Mouse (Mus musculus) right cerebral cortex, postnatal 36 days (tissue): ENCODE results near the gene Zfp128.
"Not testable (repeated sequence)": the region's sequence is repeated elsewhere in the genome, so short reads cannot be mapped to it uniquely, and the experiment has no call there.

Experiments used
- DNase-seq, 2 experiments: peaks; one replicate each; pipeline ENCODE4 v3.0.0; 2022; ENCODE audit warnings: low spot score in 2 of 2, mixed read lengths in 1 of 2

Zfp128 gene

DNA sequence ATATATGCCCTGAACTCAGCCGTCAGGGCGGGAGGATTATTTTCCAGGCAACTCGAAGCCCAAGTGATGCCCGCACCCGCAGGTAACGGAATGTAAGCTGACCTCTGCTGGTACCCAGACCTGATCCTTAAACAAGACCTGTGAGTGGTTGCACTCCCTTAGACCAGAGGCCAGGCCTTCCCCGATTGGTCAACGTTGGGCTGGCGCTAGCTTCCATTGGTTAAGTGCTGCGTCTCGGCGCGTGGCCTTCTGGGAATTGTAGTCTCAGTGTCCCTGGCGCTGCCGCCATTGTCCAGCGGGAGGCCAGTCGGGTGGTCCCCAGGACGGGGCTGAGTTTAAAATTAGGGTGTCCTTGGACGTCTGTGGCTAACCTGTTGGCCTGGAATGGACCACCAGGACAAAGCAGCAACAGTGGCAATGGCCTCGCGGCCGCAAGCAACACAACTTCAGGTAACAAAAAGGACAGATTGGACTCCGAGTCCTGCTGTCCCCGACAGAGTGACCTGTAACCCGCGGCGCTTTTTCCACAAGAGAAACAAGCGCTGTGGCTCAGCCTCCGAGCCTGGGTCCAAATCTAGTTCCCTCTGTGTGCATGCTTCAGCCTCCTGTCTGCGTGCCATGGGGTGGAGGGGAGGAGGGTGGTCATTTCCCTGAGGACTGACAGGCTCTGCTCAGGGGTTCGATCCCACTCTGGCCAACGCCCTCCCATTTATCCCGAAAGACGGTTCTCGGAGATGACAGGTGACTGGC lies at the start of gene Zfp128:
TSS of gene Zfp128 (plus strand) at position 267 of the 750 bp plus-strand sequence.
- DNase-seq: peak; percentile 96 to 97

DNA sequence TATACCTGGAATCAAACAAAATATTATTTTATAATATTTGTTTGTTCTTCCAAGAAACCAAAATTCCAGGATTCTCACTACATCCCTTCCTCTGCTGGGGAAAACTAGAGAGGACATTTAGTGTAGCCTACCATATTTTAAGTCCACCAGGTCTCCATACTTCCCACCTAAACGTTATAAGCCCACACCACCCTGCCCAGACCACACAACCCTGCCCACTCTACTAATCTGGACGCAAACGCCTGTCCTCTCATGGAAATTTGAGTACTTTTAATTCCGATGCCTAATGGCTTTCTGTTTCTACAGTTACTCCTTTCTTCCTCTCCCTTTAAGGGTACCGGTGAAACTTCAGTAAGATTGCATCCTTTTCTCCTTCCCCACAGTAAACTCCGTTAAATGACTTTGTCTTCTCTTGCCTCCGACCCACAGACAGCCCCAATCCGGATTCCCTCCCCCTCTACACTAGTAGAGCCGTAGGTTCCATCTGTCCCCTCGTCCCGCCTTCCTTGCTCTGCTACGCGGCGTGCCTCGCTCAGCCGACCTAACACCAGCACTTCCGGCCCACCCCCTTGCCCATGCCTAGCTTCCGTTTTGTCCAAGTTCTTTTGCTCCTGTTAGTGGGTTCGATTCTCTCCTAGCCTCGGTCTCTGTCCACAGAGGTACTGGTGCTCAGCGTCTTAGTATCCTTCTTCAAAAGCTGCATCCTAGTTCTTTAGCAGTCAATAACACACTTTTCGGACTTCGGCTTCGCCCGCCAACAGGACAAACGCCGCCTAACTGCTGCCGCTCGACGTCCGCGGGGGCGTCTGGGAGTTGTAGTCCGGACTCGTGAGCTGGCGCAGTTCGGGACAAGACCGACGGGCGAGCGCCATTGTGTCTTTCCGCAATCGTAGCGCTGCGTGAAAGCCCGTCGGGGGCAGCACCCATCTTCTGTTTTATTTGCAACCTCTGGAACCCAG lies 46.5 kb upstream of the Zfp128 start, which contains the start of gene Zfp110:
TSS of gene Zfp110 (plus strand) at position 600 of the 959 bp plus-strand sequence.
- DNase-seq: peak; percentile 78 to 79

DNA sequence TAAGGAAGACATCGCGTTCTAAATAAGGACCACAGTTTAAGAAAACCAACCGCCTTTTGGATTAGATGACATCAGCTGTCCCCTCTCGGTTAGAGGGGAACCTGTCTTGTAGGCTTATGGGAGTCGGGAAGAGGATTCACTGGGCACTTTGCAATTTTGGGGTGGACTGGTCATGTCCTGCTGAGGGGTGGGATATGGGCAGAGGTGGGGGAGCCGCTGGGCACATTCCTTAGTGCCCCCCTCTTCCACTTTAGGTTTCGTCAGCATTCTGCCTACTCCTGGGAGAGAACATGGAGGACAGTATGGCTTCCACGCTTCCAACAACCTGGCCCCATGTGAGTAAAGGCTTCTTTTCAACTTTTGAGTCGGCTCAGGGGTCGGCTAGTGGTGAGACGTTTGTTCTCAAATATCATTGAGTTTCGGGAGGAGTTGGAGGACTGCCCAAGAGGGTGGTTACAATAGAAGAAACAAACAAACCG lies 45.7 kb upstream of the Zfp128 start:
- no peak for DNase-seq

DNA sequence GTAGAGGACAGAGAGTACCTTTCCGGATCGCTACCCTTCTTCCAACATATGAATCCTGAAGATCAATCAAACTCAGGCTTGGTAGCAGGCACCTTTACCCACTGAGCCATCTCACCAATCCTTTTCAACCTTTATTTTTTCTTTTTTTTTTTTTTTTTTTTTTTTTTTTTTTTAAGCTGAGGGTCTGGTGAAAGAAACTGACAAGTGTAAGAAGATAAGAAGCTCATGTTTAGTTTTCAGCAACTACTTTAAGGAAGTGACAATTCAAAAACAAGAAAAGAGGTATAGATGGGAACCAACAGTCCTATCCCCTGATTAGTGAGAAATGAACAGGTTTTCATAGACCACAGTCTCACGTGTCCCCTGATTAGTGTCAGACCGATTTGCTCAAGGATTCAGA lies 45.2 kb upstream of the Zfp128 start:
- no peak for DNase-seq

DNA sequence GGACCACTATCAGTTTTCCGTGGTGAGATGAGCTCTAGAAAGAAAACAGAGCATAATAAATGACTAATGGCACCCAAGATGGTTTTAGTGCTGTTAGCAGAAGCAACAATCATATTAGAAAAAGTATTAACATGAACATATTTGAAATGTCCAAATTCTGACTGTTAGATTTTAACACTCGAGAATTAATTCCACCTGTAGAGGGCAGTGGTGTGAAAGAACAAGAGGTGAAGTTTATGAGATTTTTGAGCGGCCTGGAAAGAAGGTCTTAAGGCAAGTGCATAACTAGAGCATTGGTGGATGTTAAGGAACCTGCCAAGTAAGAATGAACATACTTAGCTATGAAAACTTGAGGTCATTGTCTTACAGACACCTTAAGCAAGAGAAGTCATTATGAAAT lies 6.7 kb upstream of the Zfp128 start:
- DNase-seq: no peak

DNA sequence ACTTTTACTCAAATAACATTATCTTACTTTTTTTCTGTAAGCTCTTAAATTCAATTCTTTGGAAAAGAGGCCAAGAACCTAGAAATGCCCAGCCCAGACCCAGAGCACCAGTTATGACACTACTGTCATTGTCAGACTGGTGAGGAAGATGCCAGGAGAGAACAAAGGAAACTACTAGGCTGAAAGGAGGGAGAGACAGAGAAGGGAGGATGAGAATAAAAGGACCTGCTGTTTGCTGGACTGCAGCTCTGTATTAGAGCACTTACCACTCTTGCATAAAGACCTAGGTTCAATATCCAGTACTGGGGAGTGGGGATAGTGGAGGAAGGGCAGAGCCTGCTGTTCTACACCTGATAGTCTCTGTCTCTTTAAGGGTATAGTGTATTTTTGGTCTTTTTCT lies 941 bp upstream of the Zfp128 start:
- DNase-seq: no peak

DNA sequence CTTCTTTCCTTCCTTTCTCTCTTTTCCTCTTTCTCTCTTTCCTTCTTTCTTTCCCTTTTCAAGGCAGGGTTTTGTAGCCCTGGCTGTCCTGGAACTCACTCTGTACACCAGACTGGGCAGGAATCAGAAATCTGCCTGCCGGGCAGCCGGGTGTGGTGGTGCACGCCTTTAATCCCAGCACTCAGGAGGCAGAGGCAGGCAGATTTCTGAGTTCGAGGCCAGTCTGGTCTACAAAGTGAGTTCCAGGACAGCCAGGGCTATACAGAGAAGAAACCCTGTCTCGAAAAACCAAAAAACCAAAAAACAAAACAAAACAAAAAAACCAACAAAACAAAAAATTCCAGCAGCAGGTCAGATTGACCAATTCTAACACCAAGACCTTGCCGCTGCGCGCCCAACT lies 480 bp upstream of the Zfp128 start:
- not testable (repeated sequence) for DNase-seq

DNA sequence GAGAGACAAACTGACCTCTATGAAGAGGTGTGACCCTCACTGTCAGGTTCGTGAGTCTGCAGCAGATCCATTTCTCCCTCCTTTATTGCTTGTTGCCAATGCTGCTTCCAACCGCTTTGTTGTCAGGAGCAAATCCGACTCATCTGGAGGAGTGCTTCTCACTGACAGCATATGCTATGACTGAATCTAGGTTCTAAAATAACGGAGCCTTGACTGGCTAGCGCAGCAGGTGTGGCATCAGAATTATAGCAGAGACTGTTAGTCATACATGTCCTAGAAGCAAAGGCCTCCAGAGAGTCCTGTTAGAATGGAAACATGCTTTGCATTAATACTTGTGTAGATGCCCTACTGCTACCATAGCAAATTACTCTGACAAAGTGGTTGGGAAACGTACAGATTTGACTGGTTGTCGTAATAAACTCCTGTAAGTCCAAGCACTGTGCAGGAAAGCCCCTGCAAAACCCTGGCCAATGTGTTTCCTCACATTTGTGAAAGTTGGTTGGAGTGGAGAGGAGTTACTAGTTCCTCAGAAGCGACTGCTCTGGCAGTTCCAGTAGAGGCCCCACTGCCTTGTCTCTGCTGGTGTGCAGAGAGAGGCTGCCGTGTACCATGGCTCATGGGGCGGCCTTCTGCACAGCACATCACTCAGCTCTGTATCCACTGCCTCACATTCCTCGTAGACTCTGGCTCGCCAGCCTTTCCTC lies 5.7 kb downstream of the Zfp128 start:
- no peak for DNase-seq

DNA sequence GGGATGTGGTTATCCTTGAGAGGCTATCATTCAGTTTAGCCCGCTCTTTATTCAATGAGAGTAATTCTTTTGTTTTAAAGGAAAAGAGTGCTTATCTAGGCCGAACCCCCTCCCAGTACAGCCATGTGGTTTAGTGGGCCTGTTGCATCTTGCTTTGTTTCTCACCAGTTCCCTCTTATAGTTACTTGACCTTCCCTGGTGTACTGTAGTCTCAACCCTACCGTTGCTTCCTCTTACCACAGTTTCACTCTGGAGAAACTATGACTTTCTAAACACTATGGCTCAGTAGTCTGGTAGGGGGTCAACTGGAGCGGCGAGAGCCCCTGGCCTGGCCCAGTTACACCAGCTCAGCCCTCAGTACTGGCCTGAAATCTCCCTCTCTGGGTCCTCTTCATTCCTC lies 6.6 kb downstream of the Zfp128 start:
- no peak for DNase-seq

DNA sequence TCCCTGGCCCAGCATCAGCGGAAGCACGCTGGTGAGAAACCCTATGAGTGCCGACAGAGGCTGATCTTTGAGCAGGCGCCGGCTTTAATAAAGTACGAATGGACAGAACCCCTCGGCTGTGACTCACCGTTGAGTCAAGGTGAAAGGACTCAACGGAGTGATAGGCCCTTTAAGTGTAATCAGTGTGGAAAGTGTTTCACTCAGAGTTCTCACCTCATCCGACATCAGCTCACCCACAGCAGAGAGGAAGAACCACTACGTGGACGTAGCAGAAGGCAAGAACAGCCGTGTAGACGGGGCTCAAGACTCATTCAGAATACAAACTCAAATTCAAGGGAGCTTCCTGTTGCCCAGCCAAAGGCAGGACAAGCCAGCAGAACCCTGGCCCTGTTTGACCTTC lies 10.0 kb downstream of the Zfp128 start:
- DNase-seq: no peak

DNA sequence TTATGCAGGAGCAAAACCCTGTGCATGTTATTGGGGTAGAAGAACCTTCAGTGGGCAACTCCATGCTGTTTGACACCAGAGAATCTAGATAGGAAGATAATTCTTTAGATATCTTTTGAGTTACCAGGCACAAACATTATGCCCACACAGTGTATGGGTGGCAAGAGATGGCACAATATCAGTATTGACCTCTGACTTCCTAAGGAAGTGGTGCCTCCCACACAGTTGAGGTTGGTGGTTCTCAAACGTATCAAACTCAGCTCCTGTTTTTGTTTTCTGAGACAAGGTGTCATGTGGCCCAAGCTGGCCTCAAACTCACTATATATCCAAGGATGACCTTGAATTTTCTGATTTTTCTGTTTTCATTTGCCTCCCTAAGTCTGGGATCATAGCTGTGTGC lies 10.4 kb downstream of the Zfp128 start:
- DNase-seq: no peak

DNA sequence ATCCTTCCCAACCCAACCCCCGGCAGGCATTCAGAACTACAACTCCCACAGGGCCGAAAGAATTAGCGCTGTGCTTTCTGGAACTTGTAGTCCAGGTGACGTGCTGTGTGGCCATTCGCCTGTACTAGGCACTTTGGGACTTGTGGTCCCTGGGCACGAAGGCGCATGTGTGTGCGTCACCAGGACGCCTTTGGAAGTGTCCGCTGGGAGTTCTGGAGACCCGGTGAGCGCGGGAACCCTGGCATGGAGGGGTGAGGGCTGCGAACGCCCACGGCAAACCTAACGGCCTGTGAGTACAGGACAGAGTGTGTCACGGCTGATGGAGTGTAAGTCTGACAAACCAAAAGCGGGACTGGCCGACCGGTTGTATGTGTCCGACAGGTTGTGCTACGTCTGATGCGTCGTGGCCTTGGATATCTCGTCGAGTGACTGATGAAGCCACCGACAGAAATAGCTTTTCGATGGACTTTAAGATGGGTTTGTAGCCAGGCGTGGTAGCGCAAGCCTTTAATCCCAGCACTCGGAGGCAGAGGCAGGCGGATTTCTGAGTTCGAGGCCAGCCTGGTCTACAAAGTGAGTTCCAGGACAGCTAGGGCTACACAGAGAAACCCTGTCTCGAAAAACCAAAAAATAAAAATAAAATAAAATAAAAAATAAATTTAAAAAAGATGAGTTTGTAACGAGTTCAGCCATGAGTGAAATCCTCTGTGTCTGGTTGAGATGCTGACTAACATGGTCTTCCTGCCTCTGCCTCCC lies 16.9 kb downstream of the Zfp128 start, which contains the start of gene Zscan22:
TSS of gene Zscan22 (plus strand) at position 161 of the 756 bp plus-strand sequence.
- DNase-seq: peak; percentile 97 to 98

DNA sequence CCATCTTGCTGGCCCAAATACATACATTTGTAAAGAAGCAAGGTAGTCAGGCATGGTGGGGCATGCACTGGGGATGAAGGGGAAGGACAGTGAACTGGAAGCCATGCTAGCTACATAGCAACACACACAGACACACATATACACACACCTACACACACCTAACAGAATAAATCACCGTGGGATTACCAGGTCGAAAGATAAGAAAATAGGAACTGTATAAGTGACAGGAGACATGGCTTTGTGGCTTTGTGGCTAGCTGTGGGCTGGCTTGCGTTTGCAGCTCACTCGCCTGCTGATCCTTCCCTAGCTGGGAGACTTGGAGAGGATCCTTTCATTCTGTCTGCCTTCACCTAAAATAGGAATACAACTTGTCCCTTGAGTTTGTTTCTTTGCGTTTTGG lies 20.5 kb downstream of the Zfp128 start:
- DNase-seq: no peak

DNA sequence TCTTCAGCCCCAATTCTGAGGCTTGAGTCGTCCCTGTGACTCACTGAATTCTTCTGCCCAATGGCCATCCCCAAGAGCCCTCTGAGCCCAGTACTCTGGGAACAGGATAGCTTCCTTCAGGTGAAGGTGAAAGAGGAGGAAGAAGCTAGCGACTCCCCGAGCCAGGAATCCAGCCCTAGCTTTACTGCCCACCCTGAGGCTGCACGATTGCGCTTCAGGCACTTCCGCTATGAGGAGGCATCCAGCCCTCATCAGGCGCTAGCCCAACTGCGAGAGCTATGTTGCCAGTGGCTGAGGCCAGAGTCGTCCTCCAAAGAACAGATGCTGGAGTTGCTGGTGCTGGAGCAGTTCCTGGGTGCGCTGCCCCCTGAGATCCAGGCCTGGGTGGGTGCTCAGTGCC lies 22.6 kb downstream of the Zfp128 start:
- no peak for DNase-seq

DNA sequence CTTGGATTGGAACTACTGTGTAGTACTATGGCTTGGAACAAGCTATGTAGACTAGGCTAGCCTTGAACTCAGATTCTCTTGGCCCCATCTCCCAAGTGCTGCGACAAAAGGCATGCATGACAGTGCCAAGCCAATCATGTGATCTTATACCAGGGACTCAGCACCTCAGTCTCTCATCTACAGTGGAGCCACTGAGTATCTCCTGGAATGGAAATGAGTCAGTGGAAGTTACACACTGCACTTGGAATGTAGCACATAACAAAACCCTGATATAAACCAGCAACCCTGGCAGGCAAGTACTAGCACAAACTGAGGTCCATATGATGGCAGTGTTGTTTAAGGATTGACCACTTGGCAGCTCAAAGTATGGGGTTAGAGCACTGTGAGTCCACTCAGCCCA lies 24.2 kb downstream of the Zfp128 start:
- no peak for DNase-seq

DNA sequence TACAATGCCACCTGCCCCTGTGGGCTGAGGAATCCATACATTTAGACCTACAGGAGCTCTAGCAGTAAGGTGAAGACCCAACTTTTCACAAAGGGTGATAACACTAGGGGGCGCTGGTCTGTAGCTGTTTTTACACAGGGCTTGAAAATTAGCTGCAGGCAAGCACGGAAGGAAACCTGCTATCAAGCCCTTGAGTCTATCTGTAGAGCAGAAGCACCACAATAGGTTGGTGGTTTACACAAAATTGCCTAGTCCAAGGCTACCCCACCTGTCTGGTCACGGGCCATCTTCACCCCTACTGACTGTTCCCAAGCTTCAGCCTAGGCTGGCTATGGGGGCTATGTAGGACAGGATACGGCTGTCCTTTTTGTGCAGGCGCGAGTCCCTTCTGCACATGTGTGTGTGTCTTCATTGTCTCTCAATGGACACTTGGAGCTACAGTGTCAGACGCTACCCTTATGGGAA lies 28.6 kb downstream of the Zfp128 start:
- DNase-seq: peak; percentile 57 to 59

DNA sequence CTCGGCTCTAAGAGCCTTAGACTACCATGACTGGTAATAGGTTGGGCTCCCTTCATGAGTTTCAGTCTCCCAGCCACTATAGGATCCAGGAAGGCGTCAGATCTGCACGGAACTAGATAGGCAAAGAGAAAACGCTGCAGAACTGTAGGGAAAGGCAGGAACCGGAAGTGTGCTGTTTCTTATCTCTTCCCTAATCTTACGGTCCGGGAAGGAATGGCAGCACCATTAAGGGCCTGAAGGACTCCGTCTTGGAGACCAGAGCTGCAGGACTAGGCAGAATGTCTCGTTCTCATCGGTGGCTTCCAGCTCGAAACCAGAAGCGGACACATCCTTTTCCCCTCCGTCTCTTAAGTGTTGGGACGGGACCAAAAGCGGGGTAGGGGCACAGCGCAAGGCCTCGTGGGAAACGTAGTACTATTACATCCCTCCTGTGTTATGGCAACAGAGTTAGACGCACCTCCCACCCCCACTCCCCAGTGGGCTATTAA lies 29.2 kb downstream of the Zfp128 start:
- DNase-seq: peak; percentile 50 to 54

DNA sequence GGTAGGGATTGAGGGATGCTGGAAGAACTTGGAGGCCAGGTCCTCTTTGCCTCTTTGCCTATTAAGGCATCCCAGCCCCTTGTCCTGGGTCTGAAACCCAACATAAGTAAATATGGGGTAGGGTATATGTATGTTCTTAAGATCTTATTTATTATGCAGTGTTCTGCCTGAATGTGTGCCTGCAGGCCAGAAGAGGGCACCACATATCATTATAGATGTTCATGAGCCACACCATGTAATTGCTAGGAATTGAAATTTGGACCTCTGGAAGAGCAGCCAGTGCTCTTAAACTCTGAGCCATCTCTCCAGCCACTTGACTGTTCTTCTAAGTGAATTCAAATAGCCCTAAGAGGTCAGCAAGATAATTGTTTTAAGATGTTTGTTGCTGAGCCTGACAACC lies 32.6 kb downstream of the Zfp128 start:
- DNase-seq: no peak

DNA sequence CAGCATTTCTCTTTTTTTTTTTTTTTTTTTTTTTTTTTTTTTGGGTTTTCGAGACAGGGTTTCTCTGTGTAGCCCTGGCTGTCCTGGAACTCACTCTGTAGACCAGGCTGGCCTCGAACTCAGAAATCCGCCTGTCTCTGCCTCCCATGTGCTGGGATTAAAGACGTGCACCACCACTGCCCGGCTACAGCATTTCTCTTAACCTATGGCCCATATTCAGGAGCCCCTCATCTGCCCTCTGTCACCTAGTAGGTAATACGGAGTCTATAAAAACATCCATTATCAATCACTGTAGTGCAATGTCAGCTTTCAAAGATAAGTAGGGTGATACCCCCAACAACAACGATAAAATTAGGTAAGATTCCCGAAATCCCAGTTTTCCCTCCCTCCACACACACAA lies 39.5 kb downstream of the Zfp128 start:
- DNase-seq: not testable (repeated sequence)

DNA sequence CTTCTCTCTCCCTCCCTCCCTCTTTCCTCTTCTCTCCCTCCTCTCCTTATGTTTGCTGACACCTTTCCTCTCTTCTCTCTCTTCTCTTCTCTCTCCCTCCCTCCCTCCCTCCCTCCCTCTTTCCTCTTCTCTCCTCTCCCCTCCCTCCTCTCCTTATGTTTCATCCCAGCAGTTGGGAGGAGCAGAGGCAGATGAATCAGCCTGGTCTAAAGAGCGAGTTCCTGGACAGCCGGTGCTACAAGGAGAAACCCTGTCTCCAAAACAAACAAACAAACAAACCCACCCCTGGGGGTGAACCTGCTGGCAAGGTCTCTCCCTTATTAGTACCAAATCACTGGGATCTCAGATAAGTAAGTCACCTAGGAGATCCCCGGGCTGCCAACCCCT lies 40.3 kb downstream of the Zfp128 start:
- DNase-seq: no peak
